Mouse (Mus musculus) liver, embryonic 16.5 days (tissue): ENCODE results near the gene Fer. TPM values are rescaled to one million over a fixed set of nuclear protein-coding genes. Genes with fewer than 3 reads are reported as not detected.

Experiments
- ATAC-seq: fragments of 200-750 bp; cut with Nextera tagmentation; 2 replicates; pipeline ENCODE4 v1.8.0; 2017; ENCODE audit warnings: low read depth, mild to moderate bottlenecking, moderate number of reproducible peaks, moderate library complexity
- H3K27ac ChIP-seq: fragments of 300-500 bp; sonication (generic); 2 replicates; pipeline ENCODE4 v1.5.1; 2014; ENCODE audit warnings: mild to moderate bottlenecking, low read length
- H3K27me3 ChIP-seq: fragments of 300-500 bp; sonication (generic); 2 replicates; pipeline ENCODE4 v1.6.1; 2014; ENCODE audit warnings: low read depth, low read length, mixed read lengths; ENCODE audit not compliant: control insufficient read depth, insufficient read depth
- H3K36me3 ChIP-seq: fragments of 300-500 bp; sonication (generic); 2 replicates; pipeline ENCODE4 v1.6.1; 2014; ENCODE audit warnings: mild to moderate bottlenecking; ENCODE audit not compliant: control insufficient read depth, insufficient read depth
- H3K4me1 ChIP-seq: fragments of 300-500 bp; sonication (generic); 2 replicates; pipeline ENCODE4 v1.6.1; 2014; ENCODE audit warnings: low read depth, low read length, mixed read lengths; ENCODE audit not compliant: control insufficient read depth
- H3K4me2 ChIP-seq: fragments of 300-500 bp; sonication (generic); 2 replicates; pipeline ENCODE4 v1.6.1; 2014; ENCODE audit warnings: low read depth, low read length, mixed read lengths
- H3K4me3 ChIP-seq: fragments of 300-500 bp; sonication (generic); 2 replicates; pipeline ENCODE4 v1.5.1; 2014; ENCODE audit warnings: low read depth, mild to moderate bottlenecking, low read length
- H3K9ac ChIP-seq: fragments of 300-500 bp; sonication (generic); 2 replicates; pipeline ENCODE4 v1.6.1; 2014; ENCODE audit warnings: low read depth, low read length
- H3K9me3 ChIP-seq: fragments of 300-500 bp; sonication (generic); replicated peaks from 2 replicates; pipeline ENCODE4 v1.6.1; 2016; ENCODE audit warnings: low read length; ENCODE audit not compliant: control insufficient read depth
- WGBS: fragments of 180-500 bp; shearing (Covaris S2); extraction: QIAGEN DNeasy Blood & Tissue Kit; methylation state at CpG from one replicate; pipeline ENCODE4 v1.1.7; 2014; ENCODE audit not compliant: insufficient replicate concordance; 5-methylcytosine and 5-hydroxymethylcytosine counted together
- polyA plus RNA-seq: library from polyadenylated mRNA; unstranded; fragments of >200 nt; fragmentation: Nextera tagmentation; extraction: Ambion mirVana; gene quantifications from 2 replicates; pipeline ENCODE4 v1.2.1, GENCODE M21; 2015

The Fer gene
- polyA plus RNA-seq, 1 experiment from 2014 or later = 7.6 TPM

GRCm38 (mm10) chr17:64093716-64094115, 230.9 kb downstream of the Fer start:
- whole genome bisulfite sequencing = 62% methylated on average over 2 of the region's 2 CpGs
- no peak for ATAC-seq
- H3K9ac ChIP-seq = no peak overlapping the region
- no peaks in the 10 kb centered on the region for H3K27me3 ChIP-seq
- H3K27ac ChIP-seq = no peak overlapping the region
- no peaks in the 10 kb centered on the region for H3K36me3 ChIP-seq
- no peaks in the 10 kb centered on the region for H3K9me3 ChIP-seq
- H3K4me3 ChIP-seq = no peak overlapping the region
- H3K4me1 ChIP-seq = no peaks in the 10 kb centered on the region
- no peak overlapping the region for H3K4me2 ChIP-seq

- 71% methylated on average over 3 of the region's 3 CpGs for WGBS
- no peak overlapping the region for H3K4me2 ChIP-seq
- no peak overlapping the region for H3K27ac ChIP-seq
- no peaks in the 10 kb centered on the region for H3K27me3 ChIP-seq
- no peak for ATAC-seq
- H3K9ac ChIP-seq = no peak overlapping the region
- no peaks in the 10 kb centered on the region for H3K4me1 ChIP-seq
- H3K36me3 ChIP-seq = no peaks in the 10 kb centered on the region
- no peak overlapping the region for H3K4me3 ChIP-seq
- no peaks in the 10 kb centered on the region for H3K9me3 ChIP-seq
These were observed 233.9 kb downstream of the Fer start for GRCm38 (mm10) chr17:64096811-64097210.

- Histone ChIP-seq H3K4me3 (no peak overlapping the region), H3K9ac (no peak overlapping the region)
These were observed 235.0 kb downstream of the Fer start for GRCm38 (mm10) chr17:64097788-64098359.

GRCm38 (mm10) chr17:64099395-64100171, 236.7 kb downstream of the Fer start:
- no peaks in the 10 kb centered on the region for H3K9me3 ChIP-seq

More at GRCm38 (mm10) chr17:64097788-64098359, 235.0 kb downstream of the Fer start:
- Histone ChIP-seq H3K4me1 (no peaks in the 10 kb centered on the region), H3K36me3 (no peaks in the 10 kb centered on the region), H3K27me3 (no peaks in the 10 kb centered on the region), H3K27ac (no peak overlapping the region), H3K4me2 (no peak overlapping the region), H3K9me3 (no peaks in the 10 kb centered on the region)
- WGBS = 66% methylated on average over 5 of the region's 5 CpGs
- ATAC-seq = no peak

GRCm38 (mm10) chr17:64100172-64100510, 237.3 kb downstream of the Fer start:
- WGBS = 52% methylated on average over 3 of the region's 3 CpGs
- no peaks in the 10 kb centered on the region for H3K4me1 ChIP-seq
- no peak overlapping the region for H3K4me3 ChIP-seq
- no peak overlapping the region for H3K4me2 ChIP-seq
- H3K36me3 ChIP-seq = no peaks in the 10 kb centered on the region
- no peak overlapping the region for H3K27ac ChIP-seq
- no peak overlapping the region for H3K9ac ChIP-seq
- H3K27me3 ChIP-seq = no peaks in the 10 kb centered on the region
- ATAC-seq = no peak
- H3K9me3 ChIP-seq = no peaks in the 10 kb centered on the region

More at GRCm38 (mm10) chr17:64099395-64100171, 236.7 kb downstream of the Fer start:
- no peak overlapping the region for H3K4me3 ChIP-seq
- no peak overlapping the region for H3K27ac ChIP-seq
- H3K4me2 ChIP-seq = no peak overlapping the region
- H3K9ac ChIP-seq = no peak overlapping the region
- no peaks in the 10 kb centered on the region for H3K27me3 ChIP-seq
- no peaks in the 10 kb centered on the region for H3K4me1 ChIP-seq
- no peaks in the 10 kb centered on the region for H3K36me3 ChIP-seq
- no peak for ATAC-seq
- WGBS = 53% methylated on average over 6 of the region's 6 CpGs

GRCm38 (mm10) chr17:64108773-64109172, 245.9 kb downstream of the Fer start:
- ATAC-seq = no peak
- WGBS = 63% methylated on average over 5 of the region's 5 CpGs

GRCm38 (mm10) chr17:64109871-64110270, 247.0 kb downstream of the Fer start:
- WGBS = 77% methylated on average over 8 of the region's 8 CpGs
- H3K27ac ChIP-seq = no peak overlapping the region
- no peak overlapping the region for H3K4me2 ChIP-seq
- H3K9ac ChIP-seq = no peak overlapping the region
- H3K4me1 ChIP-seq = no peaks in the 10 kb centered on the region
- no peaks in the 10 kb centered on the region for H3K9me3 ChIP-seq
- no peaks in the 10 kb centered on the region for H3K36me3 ChIP-seq
- no peak overlapping the region for H3K4me3 ChIP-seq
- H3K27me3 ChIP-seq = no peaks in the 10 kb centered on the region
- ATAC-seq = no peak

More at GRCm38 (mm10) chr17:64108773-64109172, 245.9 kb downstream of the Fer start:
- H3K27ac ChIP-seq = no peak overlapping the region
- no peak overlapping the region for H3K9ac ChIP-seq
- no peaks in the 10 kb centered on the region for H3K36me3 ChIP-seq
- no peaks in the 10 kb centered on the region for H3K9me3 ChIP-seq
- no peak overlapping the region for H3K4me2 ChIP-seq
- H3K4me1 ChIP-seq = no peaks in the 10 kb centered on the region
- H3K27me3 ChIP-seq = no peaks in the 10 kb centered on the region
- no peak overlapping the region for H3K4me3 ChIP-seq

GRCm38 (mm10) chr17:64113625-64114024, 250.8 kb downstream of the Fer start:
- WGBS = 77% methylated on average over 5 of the region's 5 CpGs
- no peak for ATAC-seq
- Histone ChIP-seq H3K4me1 (no peaks in the 10 kb centered on the region), H3K9me3 (no peaks in the 10 kb centered on the region), H3K27me3 (no peaks in the 10 kb centered on the region), H3K27ac (no peak overlapping the region), H3K4me3 (no peak overlapping the region), H3K36me3 (no peaks in the 10 kb centered on the region), H3K9ac (no peak overlapping the region), H3K4me2 (no peak overlapping the region)

- H3K9ac ChIP-seq = no peak overlapping the region
- H3K27me3 ChIP-seq = no peaks in the 10 kb centered on the region
- H3K9me3 ChIP-seq = no peaks in the 10 kb centered on the region
- ATAC-seq = no peak
- H3K27ac ChIP-seq = no peak overlapping the region
- H3K4me3 ChIP-seq = no peak overlapping the region
- H3K36me3 ChIP-seq = no peaks in the 10 kb centered on the region
- no peak overlapping the region for H3K4me2 ChIP-seq
- H3K4me1 ChIP-seq = no peaks in the 10 kb centered on the region
- 81% methylated on average over 6 of the region's 6 CpGs for WGBS
These were observed 253.9 kb downstream of the Fer start for GRCm38 (mm10) chr17:64116762-64117161.
